Mouse (Mus musculus) bone marrow, adult 2 months (tissue): ENCODE measurements around the gene Rab42.

Source experiments
- CTCF ChIP-seq: fragments of 200-500 bp; IDR thresholded peaks from 2 replicates; pipeline ENCODE4 v1.5.1; 2011; ENCODE audit warnings: low read length, control low read depth; ENCODE audit not compliant: control insufficient read depth, insufficient read depth
- POLR2A ChIP-seq: fragments of 200-500 bp; IDR thresholded peaks from 2 replicates; pipeline ENCODE4 v1.6.1; 2011; ENCODE audit warnings: low read depth, mild to moderate bottlenecking, control low read depth, low read length, borderline replicate concordance; ENCODE audit not compliant: control insufficient read depth

DNA sequence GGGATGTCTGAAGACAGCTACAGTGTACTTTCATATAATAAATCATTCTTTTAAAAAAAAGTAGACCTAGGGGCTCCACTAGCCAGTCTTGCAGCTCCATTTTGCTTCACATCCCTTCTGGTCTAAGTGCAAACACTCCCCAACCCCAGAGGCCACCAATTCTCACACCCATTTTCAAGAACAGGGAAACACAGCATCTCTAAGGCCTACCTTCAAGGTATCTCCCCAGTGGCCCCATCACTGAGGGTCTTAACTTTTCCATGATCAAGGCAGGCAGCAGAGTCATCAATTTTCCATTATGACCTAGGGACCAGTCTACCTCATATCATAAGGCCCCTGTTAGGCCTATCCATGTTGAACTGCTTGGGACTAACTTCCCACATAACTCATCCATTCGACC lies 48.2 kb upstream of the Rab42 start:
- TF ChIP-seq CTCF, result no peak
- TF ChIP-seq POLR2A, result no peak
